Mouse (Mus musculus): ENCODE measurements at regions not wholly inside any gene's neighbourhood (a gene's known extent, or its start where the extent isn't known, plus 50 kb on each side); places are given as distances from the start of the nearest gene placed in this dataset.

GRCm38 (mm10) chr15:93161329-93161728 is 113.7 kb downstream of the Gxylt1 start:
- Histone ChIP-seq H3K36me3 (ENCODE audit: control insufficient read depth, insufficient read depth) (no peaks in the 10 kb centered on the region), H3K4me3 (ENCODE audit: insufficient read depth, poor library complexity, severe bottlenecking) (no peak overlapping the region), H3K27me3 (ENCODE audit: control insufficient read depth, insufficient read depth, insufficient read length) (no peaks in the 10 kb centered on the region), H3K79me2 (ENCODE audit: control insufficient read depth, insufficient read depth) (no peaks in the 10 kb centered on the region), H3ac (ENCODE audit: control insufficient read depth, insufficient read length, low read depth) (no peak overlapping the region), H3K79me3 (ENCODE audit: low read depth) (no peaks in the 10 kb centered on the region)
- no peak for TF ChIP-seq MAX (IDR thresholded peaks at IDR 0.05)
- TF ChIP-seq MYOD1 (IDR thresholded peaks at IDR 0.05; ENCODE audit: control insufficient read depth, insufficient read length, low read depth) = no peak
- no peak for TF ChIP-seq USF1 (IDR thresholded peaks at IDR 0.05; ENCODE audit: low read depth)
- TF ChIP-seq FOSL1 (IDR thresholded peaks at IDR 0.05; ENCODE audit: insufficient read depth, low read length, poor library complexity, severe bottlenecking) = no peak
- no peak for TF ChIP-seq CTCF (IDR thresholded peaks at IDR 0.05; ENCODE audit: control insufficient read depth, insufficient read depth, insufficient read length)
- TF ChIP-seq CEBPB (IDR thresholded peaks at IDR 0.05; ENCODE audit: low read depth) = no peak
- TF ChIP-seq MYOG (IDR thresholded peaks at IDR 0.05; ENCODE audit: control insufficient read depth, extremely low read depth, insufficient read length) = no peak

- Histone ChIP-seq H3K79me3 (ENCODE audit: low read depth) (no peaks in the 10 kb centered on the region), H3K79me2 (ENCODE audit: control insufficient read depth, insufficient read depth) (no peaks in the 10 kb centered on the region), H3K36me3 (ENCODE audit: control insufficient read depth, insufficient read depth) (no peaks in the 10 kb centered on the region), H3K4me3 (ENCODE audit: insufficient read depth, poor library complexity, severe bottlenecking) (no peak overlapping the region), H3ac (ENCODE audit: control insufficient read depth, insufficient read length, low read depth) (no peak overlapping the region), H3K27me3 (ENCODE audit: control insufficient read depth, insufficient read depth, insufficient read length) (no peaks in the 10 kb centered on the region)
- no peak for TF ChIP-seq CTCF (IDR thresholded peaks at IDR 0.05; ENCODE audit: control insufficient read depth, insufficient read depth, insufficient read length)
- no peak for TF ChIP-seq MAX (IDR thresholded peaks at IDR 0.05)
- no peak for TF ChIP-seq FOSL1 (IDR thresholded peaks at IDR 0.05; ENCODE audit: insufficient read depth, low read length, poor library complexity, severe bottlenecking)
- no peak for TF ChIP-seq MYOG (IDR thresholded peaks at IDR 0.05; ENCODE audit: control insufficient read depth, extremely low read depth, insufficient read length)
- TF ChIP-seq CEBPB (IDR thresholded peaks at IDR 0.05; ENCODE audit: low read depth) = no peak
- no peak for TF ChIP-seq USF1 (IDR thresholded peaks at IDR 0.05; ENCODE audit: low read depth)
- TF ChIP-seq MYOD1 (IDR thresholded peaks at IDR 0.05; ENCODE audit: control insufficient read depth, insufficient read length, low read depth) = no peak
Measured at GRCm38 (mm10) chr15:93155756-93156155, 119.2 kb downstream of the Gxylt1 start.

GRCm38 (mm10) chr15:93154022-93154421 is 121.0 kb downstream of the Gxylt1 start:
- Histone ChIP-seq H3K79me2 (ENCODE audit: control insufficient read depth, insufficient read depth) (no peaks in the 10 kb centered on the region), H3K36me3 (ENCODE audit: control insufficient read depth, insufficient read depth) (no peaks in the 10 kb centered on the region), H3K79me3 (ENCODE audit: low read depth) (no peaks in the 10 kb centered on the region), H3K27me3 (ENCODE audit: control insufficient read depth, insufficient read depth, insufficient read length) (no peaks in the 10 kb centered on the region), H3K4me3 (ENCODE audit: insufficient read depth, poor library complexity, severe bottlenecking) (no peak overlapping the region), H3ac (ENCODE audit: control insufficient read depth, insufficient read length, low read depth) (no peak overlapping the region)
- TF ChIP-seq MAX (IDR thresholded peaks at IDR 0.05) = no peak
- no peak for TF ChIP-seq USF1 (IDR thresholded peaks at IDR 0.05; ENCODE audit: low read depth)
- no peak for TF ChIP-seq MYOG (IDR thresholded peaks at IDR 0.05; ENCODE audit: control insufficient read depth, extremely low read depth, insufficient read length)
- TF ChIP-seq FOSL1 (IDR thresholded peaks at IDR 0.05; ENCODE audit: insufficient read depth, low read length, poor library complexity, severe bottlenecking) = no peak
- TF ChIP-seq CTCF (IDR thresholded peaks at IDR 0.05; ENCODE audit: control insufficient read depth, insufficient read depth, insufficient read length) = no peak
- no peak for TF ChIP-seq MYOD1 (IDR thresholded peaks at IDR 0.05; ENCODE audit: control insufficient read depth, insufficient read length, low read depth)
- TF ChIP-seq CEBPB (IDR thresholded peaks at IDR 0.05; ENCODE audit: low read depth) = no peak

GRCm38 (mm10) chr15:93144899-93145298 is 130.1 kb downstream of the Gxylt1 start:
- Histone ChIP-seq H3K4me3 (ENCODE audit: insufficient read depth, poor library complexity, severe bottlenecking) (no peak overlapping the region), H3K36me3 (ENCODE audit: control insufficient read depth, insufficient read depth) (no peaks in the 10 kb centered on the region), H3K79me3 (ENCODE audit: low read depth) (no peaks in the 10 kb centered on the region), H3K27me3 (ENCODE audit: control insufficient read depth, insufficient read depth, insufficient read length) (no peaks in the 10 kb centered on the region), H3ac (ENCODE audit: control insufficient read depth, insufficient read length, low read depth) (no peak overlapping the region), H3K79me2 (ENCODE audit: control insufficient read depth, insufficient read depth) (no peaks in the 10 kb centered on the region)
- no peak for TF ChIP-seq MYOD1 (IDR thresholded peaks at IDR 0.05; ENCODE audit: control insufficient read depth, insufficient read length, low read depth)
- no peak for TF ChIP-seq USF1 (IDR thresholded peaks at IDR 0.05; ENCODE audit: low read depth)
- TF ChIP-seq FOSL1 (IDR thresholded peaks at IDR 0.05; ENCODE audit: insufficient read depth, low read length, poor library complexity, severe bottlenecking) = no peak
- no peak for TF ChIP-seq CEBPB (IDR thresholded peaks at IDR 0.05; ENCODE audit: low read depth)
- TF ChIP-seq CTCF (IDR thresholded peaks at IDR 0.05; ENCODE audit: control insufficient read depth, insufficient read depth, insufficient read length) = no peak

- Histone ChIP-seq H3K4me3 (ENCODE audit: insufficient read depth, poor library complexity, severe bottlenecking) (no peak overlapping the region), H3K79me3 (ENCODE audit: low read depth) (no peaks in the 10 kb centered on the region), H3ac (ENCODE audit: control insufficient read depth, insufficient read length, low read depth) (no peak overlapping the region), H3K36me3 (ENCODE audit: control insufficient read depth, insufficient read depth) (no peaks in the 10 kb centered on the region), H3K27me3 (ENCODE audit: control insufficient read depth, insufficient read depth, insufficient read length) (no peaks in the 10 kb centered on the region), H3K79me2 (ENCODE audit: control insufficient read depth, insufficient read depth) (no peaks in the 10 kb centered on the region)
- TF ChIP-seq CEBPB (IDR thresholded peaks at IDR 0.05; ENCODE audit: low read depth) (no peak), USF1 (IDR thresholded peaks at IDR 0.05; ENCODE audit: low read depth) (no peak), MYOG (IDR thresholded peaks at IDR 0.05; ENCODE audit: control insufficient read depth, extremely low read depth, insufficient read length) (no peak), MYOD1 (IDR thresholded peaks at IDR 0.05; ENCODE audit: control insufficient read depth, insufficient read length, low read depth) (no peak), FOSL1 (IDR thresholded peaks at IDR 0.05; ENCODE audit: insufficient read depth, low read length, poor library complexity, severe bottlenecking) (no peak), CTCF (IDR thresholded peaks at IDR 0.05; ENCODE audit: control insufficient read depth, insufficient read depth, insufficient read length) (no peak), MAX (IDR thresholded peaks at IDR 0.05) (no peak)
Measured at GRCm38 (mm10) chr15:93144264-93144663, 130.7 kb downstream of the Gxylt1 start.

GRCm38 (mm10) chr15:93133379-93133778 is 141.6 kb downstream of the Gxylt1 start:
- peaks cover 4% of the 10 kb centered on the region for H3K27me3 ChIP-seq (ENCODE audit: control insufficient read depth, insufficient read depth, insufficient read length)
- no peak overlapping the region for H3ac ChIP-seq (ENCODE audit: control insufficient read depth, insufficient read length, low read depth)
- no peaks in the 10 kb centered on the region for H3K79me2 ChIP-seq (ENCODE audit: control insufficient read depth, insufficient read depth)
- no peaks in the 10 kb centered on the region for H3K36me3 ChIP-seq (ENCODE audit: control insufficient read depth, insufficient read depth)
- no peaks in the 10 kb centered on the region for H3K79me3 ChIP-seq (ENCODE audit: low read depth)
- H3K4me3 ChIP-seq (ENCODE audit: insufficient read depth, poor library complexity, severe bottlenecking) = no peak overlapping the region
- TF ChIP-seq MYOD1 (IDR thresholded peaks at IDR 0.05; ENCODE audit: control insufficient read depth, insufficient read length, low read depth) (no peak), MAX (IDR thresholded peaks at IDR 0.05) (no peak), USF1 (IDR thresholded peaks at IDR 0.05; ENCODE audit: low read depth) (no peak)
